Mouse (Mus musculus) layer of hippocampus, adult 2 months (tissue): ENCODE data around the gene Tpm1. TPM values are rescaled to one million over a fixed set of nuclear protein-coding genes. Genes with fewer than 3 reads are reported as not detected.

Experiments used
- DNase-seq, 2 experiments: peaks; one replicate each; pipeline ENCODE4 v3.0.0; 2022; ENCODE audit warnings: low spot score in 2 of 2
- H3K27ac ChIP-seq: fragments of 200-600 bp; 2 replicates; pipeline ENCODE4 v1.8.1; 2022
- H3K4me3 ChIP-seq: fragments of 200-600 bp; 2 replicates; pipeline ENCODE4 v1.8.1; 2022; ENCODE audit warnings: mild to moderate bottlenecking
- CTCF ChIP-seq: fragments of 200-600 bp; conservative IDR thresholded peaks from 2 replicates; pipeline ENCODE4 v1.8.1; 2022; ENCODE audit warnings: antibody characterized with exemption, mild to moderate bottlenecking, moderate library complexity
- long read RNA-seq, 2 experiments: library from polyadenylated mRNA; stranded (forward); transcript quantifications; one replicate each; pipeline ENCODE4 v2.0.0; 2021; ENCODE audit warnings: borderline mapping rate in 2 of 2
- total RNA-seq, 2 experiments: library from RNA; stranded (reverse); gene quantifications; 2 replicates each; pipeline ENCODE4 v1.2.3; 2021

Tpm1 gene
- total RNA-seq = 100 to 1,000 TPM; 213 to 215 TPM
- long read RNA-seq, experiment 1, transcript Tpm1-206 (8 exons, 998 nt) = minor isoform, 6 of 100 reads
- long read RNA-seq, experiment 1, transcript Tpm1-209 (8 exons, 2,890 nt) = major isoform, 43 of 100 reads
- long read RNA-seq, experiment 1, transcript Tpm1-210 (9 exons, 1,054 nt) = minor isoform, 21 of 100 reads
- long read RNA-seq, experiment 1, transcript Tpm1-207 (9 exons, 962 nt) = minor isoform, 10 of 100 reads
- long read RNA-seq, experiment 1, partial matches to known transcripts = 5 of 100 reads
- long read RNA-seq, experiment 1, other reads (novel, unspliced or antisense) = 9 of 100 reads
- long read RNA-seq, experiment 2, transcript Tpm1-210 (9 exons, 1,054 nt) = minor isoform, 32 of 153 reads
- long read RNA-seq, experiment 2, transcript Tpm1-209 (8 exons, 2,890 nt) = major isoform, 60 of 153 reads
- long read RNA-seq, experiment 2, transcript Tpm1-206 (8 exons, 998 nt) = minor isoform, 15 of 153 reads
- long read RNA-seq, experiment 2, transcript Tpm1-207 (9 exons, 962 nt) = minor isoform, 8 of 153 reads
- long read RNA-seq, experiment 2, partial matches to known transcripts = 13 of 153 reads
- long read RNA-seq, experiment 2, other reads (novel, unspliced or antisense) = 14 of 153 reads

DNA sequence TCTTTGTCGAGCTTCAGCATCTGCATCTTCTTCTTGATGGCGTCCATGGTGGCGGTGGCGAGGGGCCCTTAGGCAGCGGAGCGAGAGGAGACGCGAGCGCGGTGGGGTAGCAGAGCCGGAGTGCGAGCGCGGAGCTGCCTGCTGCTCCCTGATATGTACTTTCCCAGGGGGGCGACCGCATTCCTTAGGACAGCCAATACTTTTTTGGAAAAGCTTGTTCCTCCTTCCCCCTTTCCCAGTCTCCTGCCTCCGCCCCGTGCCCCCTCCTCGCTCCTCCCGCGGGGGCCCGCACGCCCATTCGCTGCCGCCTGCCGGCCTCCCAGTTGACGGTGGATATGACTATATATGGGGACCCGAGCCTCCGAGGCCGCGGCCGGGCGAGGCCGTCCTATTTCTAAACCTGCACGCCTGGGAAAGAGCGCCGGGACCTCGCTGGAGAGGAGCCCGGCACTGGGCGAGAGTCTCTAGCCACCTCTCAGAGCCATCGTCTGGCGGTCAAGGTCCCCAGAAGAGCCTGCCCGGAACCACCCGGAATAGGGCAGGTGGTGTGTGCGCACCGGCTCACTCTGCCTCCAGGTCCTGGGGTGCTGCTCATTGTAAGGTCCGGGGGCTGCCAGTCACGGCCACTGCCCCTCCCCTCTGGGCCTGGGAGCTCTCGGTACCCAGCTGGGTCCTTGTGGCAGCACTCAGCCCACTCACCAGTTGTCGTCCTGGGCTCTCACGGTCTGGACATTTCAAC lies at the start of gene Tpm1:
Gene Tpm1, minus strand, starts transcription at position 321 of the 739 bp plus-strand sequence.
- TF ChIP-seq CTCF = peak; percentile 34
- DNase-seq = peak; percentile 71 to 76
- Histone ChIP-seq H3K4me3 (peak within 1 kb of the TSS; percentile 62), H3K27ac (peak within 1 kb of the TSS; percentile 85)

DNA sequence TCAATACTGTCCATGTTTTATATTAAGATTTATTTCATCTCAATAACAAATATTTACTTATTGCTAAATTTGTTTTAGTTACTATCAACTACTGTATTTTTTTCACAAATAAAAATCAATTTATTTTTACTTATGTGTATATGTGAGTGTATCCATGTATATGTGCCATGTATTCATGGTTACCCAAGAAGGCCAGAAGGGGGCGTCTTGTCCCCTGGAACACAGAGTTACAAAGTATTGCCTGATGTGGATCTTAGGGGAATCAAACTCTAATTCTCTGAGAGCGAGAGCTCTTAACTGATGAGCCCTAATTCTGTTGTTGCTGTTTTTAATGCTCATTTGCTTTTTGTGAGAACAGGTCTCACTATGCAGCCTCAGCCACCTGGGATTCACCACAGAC lies 45.2 kb upstream of the Tpm1 start:
- peak; percentile 39 for TF ChIP-seq CTCF
- no peak overlapping the region for H3K4me3 ChIP-seq
- no peak for DNase-seq
- no peak overlapping the region for H3K27ac ChIP-seq

DNA sequence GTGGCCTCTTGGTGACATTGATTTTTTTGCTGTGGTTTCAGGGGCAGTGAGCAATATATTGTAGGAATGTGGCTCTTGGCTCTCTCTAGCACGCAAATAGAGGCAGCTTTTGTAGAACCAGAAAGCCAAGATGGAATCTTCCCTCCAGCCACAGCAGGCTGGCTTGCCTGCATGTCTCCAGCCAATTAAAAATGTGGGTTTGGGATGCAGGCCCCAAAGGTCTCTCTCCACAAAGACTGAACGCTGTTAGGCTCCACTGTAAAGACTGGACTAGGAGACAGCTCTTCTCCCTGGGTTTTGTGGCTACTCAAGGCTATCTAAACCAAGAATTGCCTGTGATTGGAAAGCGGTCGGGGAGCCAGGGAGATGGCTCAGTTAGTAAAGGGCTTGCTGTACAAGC lies 43.0 kb upstream of the Tpm1 start:
- TF ChIP-seq CTCF = no peak
- Histone ChIP-seq H3K27ac (no peak overlapping the region), H3K4me3 (no peak overlapping the region)
- DNase-seq = no peak

DNA sequence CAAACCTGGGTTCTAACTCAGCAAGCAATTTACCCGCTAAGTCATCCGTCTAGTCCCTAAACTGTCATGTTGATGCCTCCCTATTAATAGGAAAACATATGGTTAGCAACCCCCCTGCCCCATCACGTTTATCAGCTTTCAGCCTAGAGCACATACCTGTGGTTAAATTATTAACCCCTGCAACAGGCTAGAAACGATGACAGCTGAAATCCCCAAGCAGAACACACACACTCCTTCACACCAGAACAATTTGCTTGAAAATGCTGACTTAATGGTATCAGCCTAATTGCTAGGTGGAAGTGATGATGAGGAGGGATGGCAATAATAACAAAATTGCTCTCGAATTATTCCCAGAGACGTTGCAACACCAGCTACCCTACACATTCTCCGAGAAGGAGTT lies 42.4 kb upstream of the Tpm1 start:
- Histone ChIP-seq H3K27ac (no peak overlapping the region), H3K4me3 (no peak overlapping the region)
- no peak for DNase-seq
- no peak for TF ChIP-seq CTCF

DNA sequence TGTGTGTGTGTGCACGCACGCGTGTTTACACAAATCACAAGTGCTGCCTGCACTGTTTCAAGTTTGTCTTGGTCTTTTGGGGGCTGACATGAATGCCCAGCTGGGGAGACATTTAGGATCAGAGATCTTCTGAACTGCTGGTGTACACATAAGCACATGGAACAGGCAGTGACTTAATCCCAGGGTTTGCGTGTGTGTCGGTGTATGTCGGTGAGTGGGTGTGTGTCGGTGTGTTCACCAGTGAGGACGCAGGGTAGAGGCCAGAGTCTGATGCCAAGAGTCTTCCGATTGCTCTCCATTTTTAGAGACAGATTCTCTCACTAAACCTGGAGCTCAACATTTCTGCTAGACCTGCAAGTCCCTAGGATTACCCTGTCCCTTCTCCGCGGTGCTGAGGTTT lies 41.9 kb upstream of the Tpm1 start:
- Histone ChIP-seq H3K27ac (no peak overlapping the region), H3K4me3 (no peak overlapping the region)
- DNase-seq = no peak
- no peak for TF ChIP-seq CTCF

DNA sequence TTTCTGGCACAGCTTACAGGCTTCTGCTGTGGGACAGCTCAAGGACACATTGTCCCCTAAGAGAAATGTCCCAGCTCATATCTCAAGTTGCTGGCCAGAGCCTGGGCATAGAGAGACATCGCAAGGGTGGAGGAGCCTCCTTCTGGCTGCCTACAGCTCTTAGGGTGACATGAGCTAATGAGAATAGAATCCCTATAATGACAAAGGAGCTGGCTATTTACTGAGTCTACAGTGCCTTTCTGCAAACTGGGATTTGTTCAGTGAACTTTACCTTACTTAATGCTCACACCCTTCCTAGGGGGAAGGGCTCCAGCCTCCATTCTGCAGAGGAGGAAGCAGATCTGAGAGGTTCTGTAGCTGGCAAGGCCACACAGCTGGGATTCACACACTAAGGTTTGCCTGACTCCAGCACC lies 41.4 kb upstream of the Tpm1 start:
- no peak for TF ChIP-seq CTCF
- DNase-seq = no peak
- Histone ChIP-seq H3K27ac (no peak overlapping the region), H3K4me3 (no peak overlapping the region)

DNA sequence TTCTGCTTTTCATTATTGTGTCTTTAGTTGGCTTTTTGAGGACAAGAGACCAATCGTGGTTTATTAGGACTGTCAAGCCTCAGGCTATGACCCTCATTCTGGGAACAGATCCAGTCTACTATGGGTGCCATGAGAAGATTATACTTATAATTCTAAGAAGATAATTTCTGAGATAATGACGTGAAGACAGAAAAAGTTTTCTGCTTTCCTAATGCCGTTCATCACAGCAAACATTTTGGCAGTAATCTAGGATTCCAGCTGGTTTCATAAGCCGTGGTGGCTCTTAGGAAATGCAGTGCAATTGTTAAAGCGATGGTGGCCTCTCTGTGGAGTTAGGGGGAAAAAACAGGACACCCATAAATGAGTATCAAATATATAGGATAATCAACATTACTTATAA lies 40.0 kb upstream of the Tpm1 start:
- Histone ChIP-seq H3K4me3 (no peak overlapping the region), H3K27ac (no peak overlapping the region)
- DNase-seq = no peak
- no peak for TF ChIP-seq CTCF

DNA sequence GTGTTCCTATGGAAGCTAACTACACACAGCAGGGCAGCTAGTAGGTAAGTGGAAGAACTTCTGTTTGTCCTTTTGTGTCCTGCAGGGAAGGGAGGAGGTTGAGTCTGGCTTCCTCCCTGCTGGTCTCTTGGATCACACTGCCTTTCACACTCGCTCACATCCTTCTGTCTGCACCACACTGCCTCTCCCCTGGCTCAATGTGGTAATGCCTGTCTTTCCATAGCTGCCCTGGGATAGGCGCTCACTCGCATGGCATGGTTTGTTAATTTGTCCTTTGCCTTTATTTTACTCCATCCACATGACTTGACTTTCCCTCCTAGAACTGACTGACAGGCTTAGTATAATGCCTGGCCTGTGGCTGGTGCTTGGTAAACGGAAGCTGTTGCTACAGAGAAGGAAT lies 34.6 kb upstream of the Tpm1 start:
- DNase-seq = no peak
- no peak overlapping the region for H3K27ac ChIP-seq
- no peak for TF ChIP-seq CTCF
- no peak overlapping the region for H3K4me3 ChIP-seq

DNA sequence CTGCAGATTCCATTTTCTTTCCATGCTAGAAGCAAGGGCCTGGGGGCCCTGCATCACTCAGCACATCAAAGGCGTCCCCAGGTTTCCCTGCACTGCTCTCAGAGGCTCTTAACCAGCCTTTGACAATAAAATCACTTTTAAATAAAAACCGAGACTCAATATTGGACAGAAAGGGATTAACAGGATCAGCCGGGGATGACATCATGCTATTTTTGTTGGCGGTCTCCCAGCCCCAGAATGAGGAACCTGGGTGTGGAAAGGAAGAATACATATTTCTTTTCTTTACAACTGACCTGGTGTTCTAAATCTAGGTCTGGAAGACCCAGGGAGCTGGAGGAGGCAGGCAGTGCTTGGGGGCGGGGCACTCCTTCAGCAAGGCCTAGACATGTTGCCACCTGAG lies 32.5 kb upstream of the Tpm1 start:
- no peak for DNase-seq
- no peak overlapping the region for H3K4me3 ChIP-seq
- TF ChIP-seq CTCF = no peak
- H3K27ac ChIP-seq = no peak overlapping the region

DNA sequence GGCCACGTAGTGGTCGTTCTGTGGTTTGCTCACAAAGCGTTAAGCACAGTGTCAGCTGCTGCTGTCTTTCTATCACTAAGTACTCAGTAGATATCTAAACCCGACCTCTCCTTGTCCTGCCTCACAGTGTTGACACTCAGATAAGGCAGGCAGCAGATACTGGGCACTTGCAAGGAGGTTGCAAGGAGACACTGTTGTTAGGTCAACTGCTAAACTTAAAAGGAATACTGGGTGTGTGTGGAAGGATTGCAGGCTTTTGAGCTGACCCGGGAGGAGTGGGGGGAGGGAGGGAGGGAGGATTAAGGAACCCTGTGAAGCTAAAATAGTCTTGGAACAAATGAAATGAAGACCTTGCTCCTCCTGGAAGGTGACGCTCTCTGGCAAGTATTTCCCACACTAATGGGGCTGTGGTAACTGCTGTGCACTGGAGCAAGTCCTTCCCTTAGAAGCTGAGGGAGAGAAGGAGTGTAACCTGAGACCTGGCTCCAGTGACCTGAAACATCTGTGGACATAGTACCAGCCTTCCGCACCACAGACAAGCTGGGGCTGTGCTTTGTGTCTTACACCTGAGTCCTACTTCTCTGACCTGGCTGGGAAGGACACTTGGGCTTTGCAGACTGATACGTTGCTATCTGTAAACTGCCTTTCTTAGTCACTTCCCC lies 28.6 kb upstream of the Tpm1 start:
- DNase-seq = no peak
- no peak for TF ChIP-seq CTCF
- Histone ChIP-seq H3K4me3 (no peak overlapping the region), H3K27ac (no peak overlapping the region)

DNA sequence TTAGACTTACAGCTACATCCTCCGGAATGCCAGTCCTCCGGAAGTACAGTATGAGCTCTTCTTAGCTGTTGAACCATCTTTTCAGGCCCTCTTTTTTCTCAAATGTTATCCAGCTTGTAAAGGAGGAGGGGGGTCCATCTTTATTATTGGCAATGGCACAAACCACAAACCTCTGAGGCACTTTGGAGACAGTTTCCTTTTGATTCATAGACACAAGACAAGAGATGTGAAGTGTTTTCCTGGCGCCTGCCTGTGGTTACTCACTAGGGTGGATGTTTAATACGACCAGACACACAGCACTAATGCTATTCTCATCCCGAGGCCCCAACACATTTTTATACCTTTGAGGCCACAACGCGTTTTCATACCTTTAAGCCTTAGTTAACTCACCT lies 28.1 kb upstream of the Tpm1 start:
- Histone ChIP-seq H3K4me3 (no peak overlapping the region), H3K27ac (no peak overlapping the region)
- DNase-seq = no peak
- no peak for TF ChIP-seq CTCF

DNA sequence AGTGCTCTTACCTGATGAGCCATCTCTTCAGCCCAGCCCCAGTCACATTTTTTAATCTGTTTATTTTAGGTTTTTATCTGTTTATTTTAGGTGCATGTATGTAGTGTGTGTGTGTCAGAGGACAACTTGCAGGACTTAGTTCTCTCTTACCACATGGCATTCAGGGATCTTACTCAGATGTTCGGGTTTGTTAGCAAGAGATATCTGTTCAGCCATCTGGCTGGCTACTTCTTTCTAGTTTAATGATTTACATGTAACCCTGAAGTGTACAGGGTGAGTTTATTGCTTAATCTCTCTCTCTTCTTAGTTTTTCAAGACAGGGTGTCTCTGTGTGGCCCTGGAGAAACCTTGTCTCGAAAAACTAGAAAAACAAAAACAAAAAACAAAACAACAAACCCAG lies 23.0 kb upstream of the Tpm1 start:
- no peak overlapping the region for H3K4me3 ChIP-seq
- DNase-seq = no peak
- TF ChIP-seq CTCF = no peak

DNA sequence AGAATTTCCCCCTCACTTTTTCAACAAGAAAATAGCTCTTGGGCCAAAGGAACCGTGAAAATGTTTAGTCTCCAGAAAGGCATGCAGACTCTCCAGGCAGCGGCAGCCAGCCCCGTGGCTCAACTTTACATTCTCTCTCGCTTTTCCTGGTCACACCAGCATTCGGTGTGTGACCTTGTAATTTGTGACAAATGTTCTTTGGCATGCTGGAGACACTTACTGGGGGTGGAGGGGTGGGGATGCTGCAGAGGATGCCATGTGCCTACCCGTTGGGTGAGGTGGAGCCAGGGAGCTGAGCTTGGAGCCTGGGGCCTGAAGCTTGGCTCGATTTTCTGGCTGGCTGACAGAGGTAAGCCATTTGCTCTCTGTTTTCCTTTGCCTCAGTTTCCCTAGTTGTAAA lies 22.4 kb upstream of the Tpm1 start:
- H3K4me3 ChIP-seq = no peak overlapping the region
- no peak for DNase-seq
- no peak overlapping the region for H3K27ac ChIP-seq
- no peak for TF ChIP-seq CTCF

More for the DNA sequence above, 23.0 kb upstream of the Tpm1 start:
- H3K27ac ChIP-seq = no peak overlapping the region
